Mouse (Mus musculus) embryonic fibroblast, embryonic 13.5 days (primary cell): ENCODE measurements around the gene Eefsec.

Experiments used
- CTCF ChIP-seq: IDR thresholded peaks from 2 replicates; pipeline ENCODE4 v1.5.1; 2011; ENCODE audit warnings: mild to moderate bottlenecking, control low read depth, low read length, moderate library complexity, borderline replicate concordance; ENCODE audit not compliant: insufficient read depth
- POLR2A ChIP-seq: IDR thresholded peaks from 2 replicates; pipeline ENCODE4 v1.6.1; 2011; ENCODE audit warnings: low read depth, mild to moderate bottlenecking, control low read depth, low read length, moderate library complexity

DNA sequence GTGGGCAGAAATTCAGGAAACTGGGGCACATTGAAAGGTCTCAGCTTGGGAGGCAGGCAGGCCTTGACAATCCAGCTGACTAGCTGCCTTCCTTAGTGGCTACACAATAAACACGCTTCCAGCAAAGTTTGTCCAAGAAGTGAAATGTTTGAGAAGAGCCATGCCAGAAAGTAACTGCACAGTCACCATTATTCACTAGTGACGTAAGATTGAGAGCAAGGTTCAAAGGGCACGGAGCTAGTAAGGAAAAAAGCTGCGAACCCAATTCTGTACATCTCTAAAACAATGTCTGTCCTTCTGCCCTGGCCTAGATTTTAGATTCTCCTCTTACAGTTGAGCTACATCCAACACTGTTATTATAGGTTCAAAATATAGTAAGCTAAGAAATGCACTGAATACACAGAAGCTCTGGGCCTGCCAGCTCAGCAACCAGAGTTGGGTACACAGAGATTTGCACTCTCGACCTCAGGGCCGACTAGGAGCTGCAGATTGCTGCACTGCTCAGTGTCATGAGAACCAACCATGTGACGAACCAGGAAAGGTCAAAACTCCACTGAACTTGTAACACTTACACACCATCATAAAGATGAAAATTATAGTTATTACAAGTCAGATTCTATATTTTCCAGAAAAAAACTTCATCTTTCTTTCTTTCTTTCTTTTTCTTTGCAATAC, 2.1 kb downstream of the Eefsec start:
- no peak for TF ChIP-seq CTCF
- no peak for TF ChIP-seq POLR2A
